Comparison of ENCODE assay signal across 9 mouse cellular contexts in genomic region chr9:103657183-103657975, GRCm38 (mm10).
DNase-seq lines count a peak whose midpoint lies in the region; ATAC-seq lines count a peak whose summit lies in the region.
"Had no signal": no experiment of that assay in that cellular context is flagged by ENCODE, and none has a peak within 500 bp of the region (broad histone marks: within the 10 kb centered on the region; RNA-seq: fewer than 3 reads in every experiment).

No protein-coding gene starts in this region.

- no peak overlapping the region for H3K4me2 ChIP-seq in heart, embryonic 15.5 days
- H3K4me2 ChIP-seq in limb, embryonic 12.5 days, result no peak overlapping the region
- H3K4me2 ChIP-seq: lung, embryonic 15.5 days had no signal

- H3K4me1 ChIP-seq in heart, embryonic 15.5 days (replicated peaks), result peaks cover 33% of the 10 kb centered on the region
- H3K4me1 ChIP-seq in limb, embryonic 12.5 days (replicated peaks), result peaks cover 59% of the 10 kb centered on the region
- H3K4me1 ChIP-seq: lung, embryonic 15.5 days had no signal

- 38% methylated on average over 13 of the region's 13 CpGs for WGBS in heart, embryonic 15.5 days
- WGBS in limb, embryonic 12.5 days, result 36% methylated on average over 13 of the region's 13 CpGs

- no peaks in the 10 kb centered on the region for H3K9me3 ChIP-seq in heart, embryonic 15.5 days (replicated peaks)
- no peaks in the 10 kb centered on the region for H3K9me3 ChIP-seq in limb, embryonic 12.5 days
- H3K9me3 ChIP-seq: lung, embryonic 15.5 days had no signal

- H3K27me3 ChIP-seq in heart, embryonic 15.5 days, result no peaks in the 10 kb centered on the region
- no peaks in the 10 kb centered on the region for H3K27me3 ChIP-seq in limb, embryonic 12.5 days
- H3K27me3 ChIP-seq: lung, embryonic 15.5 days had no signal

- H3K4me3 ChIP-seq in heart, embryonic 15.5 days, result no peak overlapping the region
- no peak overlapping the region for H3K4me3 ChIP-seq in limb, embryonic 12.5 days (replicated peaks)
- H3K4me3 ChIP-seq: lung, embryonic 15.5 days had no signal

- no peak for ATAC-seq in heart, embryonic 15.5 days (replicated peaks; ENCODE audit: insufficient number of reproducible peaks, insufficient read depth, low FRiP score, low read depth)
- ATAC-seq in limb, embryonic 12.5 days (ENCODE audit: insufficient number of reproducible peaks, insufficient read depth, low FRiP score, low TSS enrichment, low read depth), result 0 out of 2 replicates have a peak, but pooled peaks have one; percentile 23

- no peaks in the 10 kb centered on the region for H3K36me3 ChIP-seq in heart, embryonic 15.5 days
- H3K36me3 ChIP-seq in limb, embryonic 12.5 days, result no peaks in the 10 kb centered on the region
- H3K36me3 ChIP-seq: lung, embryonic 15.5 days had no signal

- DNase-seq in embryo, embryonic 11 days, result peak; percentile 49
- DNase-seq in embryo, embryonic 10 days (ENCODE audit: low spot score), result no peak
- DNase-seq in NIH3T3 (ENCODE audit: low read depth), result peak; percentile 18
- DNase-seq in urinary bladder, postnatal 10 days (ENCODE audit: low spot score), result no peak
- DNase-seq in thymus, postnatal 36 days, result no peak
- no peak for DNase-seq in layer of hippocampus, postnatal 36 days

- H3K9ac ChIP-seq in heart, embryonic 15.5 days, result no peak overlapping the region
- H3K9ac ChIP-seq in limb, embryonic 12.5 days (replicated peaks), result no peak overlapping the region
- H3K9ac ChIP-seq: lung, embryonic 15.5 days had no signal

- H3K27ac ChIP-seq in heart, embryonic 15.5 days, result peak overlapping the region; percentile 0; the same call in 1 of the 2 replicates
- peak overlapping the region; percentile 72 for H3K27ac ChIP-seq in limb, embryonic 12.5 days
- H3K27ac ChIP-seq: lung, embryonic 15.5 days had no signal

Comparison
In these comparisons a context has a peak if more than half of its experiments do, and no peak if none do; other contexts are left out.
1. DNase-seq: peak in embryo, embryonic 11 days (single experiment) and NIH3T3 (single experiment); none in embryo, embryonic 10 days (single experiment), urinary bladder, postnatal 10 days (single experiment), thymus, postnatal 36 days (0 of 2) and layer of hippocampus, postnatal 36 days (0 of 2).